Mouse (Mus musculus): ENCODE results near the gene Mical3.

Gene Mical3

GRCm38 (mm10) chr6:120901776-120902645, 228.8 kb downstream of the Mical3 start:
- peak; percentile 26 for DNase-seq (ENCODE audit: low spot score)

DNA sequence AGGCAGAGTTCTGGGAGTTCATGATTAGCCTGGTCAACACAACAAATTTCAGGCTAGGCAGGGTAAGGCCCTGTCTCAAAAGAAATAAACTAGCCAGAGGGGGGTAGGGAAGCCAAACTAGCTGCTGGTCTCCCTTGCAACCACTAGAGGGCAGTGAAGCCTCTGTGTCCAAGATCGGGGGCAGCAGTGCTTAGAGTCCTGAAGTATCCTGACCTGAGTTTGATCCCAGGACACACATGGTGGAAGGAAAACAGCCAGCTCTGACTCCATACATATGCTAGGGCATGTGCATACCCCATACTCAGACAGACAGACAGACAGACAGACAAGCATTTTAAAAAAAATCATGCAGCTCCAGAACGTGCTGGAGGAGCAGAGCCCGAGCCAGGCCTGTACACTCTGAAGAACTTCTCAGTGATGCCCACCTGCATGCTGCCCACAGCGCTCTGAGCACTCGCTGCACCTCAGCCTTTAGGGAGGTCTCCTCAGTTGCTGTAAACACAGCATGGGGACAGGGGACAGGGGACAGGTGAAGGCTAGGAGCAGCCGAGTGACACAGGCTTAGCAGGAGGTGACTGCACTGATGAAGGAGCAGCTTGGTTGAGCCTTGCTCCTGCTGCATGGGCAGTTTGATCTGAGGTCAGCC, 232.5 kb downstream of the Mical3 start:
- DNase-seq (ENCODE audit: low spot score), result peak; percentile 32

DNA sequence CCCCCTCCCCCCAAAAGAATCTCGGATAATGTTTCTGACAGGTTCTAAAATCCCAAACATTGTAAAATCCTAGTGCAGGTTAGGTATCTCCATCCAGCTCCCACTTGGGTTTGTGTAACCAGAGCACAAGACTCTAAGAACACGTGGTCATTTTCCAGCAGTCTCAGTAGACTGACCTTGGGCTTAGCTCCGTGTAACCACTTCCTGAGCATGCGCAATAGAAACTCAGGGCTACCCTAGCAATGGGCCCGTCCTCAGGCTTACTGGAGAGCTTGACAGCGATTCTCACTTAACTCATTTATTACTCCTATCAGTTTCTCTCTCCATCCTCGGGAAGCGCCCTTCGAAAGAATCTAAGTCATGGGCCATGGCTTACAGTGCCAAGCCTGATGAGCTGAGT, 236.3 kb downstream of the Mical3 start:
- no peak for DNase-seq (ENCODE audit: low spot score)

- DNase-seq (ENCODE audit: low spot score), result no peak
These were observed 236.7 kb downstream of the Mical3 start for GRCm38 (mm10) chr6:120894089-120894488.

GRCm38 (mm10) chr6:120886696-120887095, 244.1 kb downstream of the Mical3 start:
- DNase-seq (ENCODE audit: low spot score), result no peak

DNA sequence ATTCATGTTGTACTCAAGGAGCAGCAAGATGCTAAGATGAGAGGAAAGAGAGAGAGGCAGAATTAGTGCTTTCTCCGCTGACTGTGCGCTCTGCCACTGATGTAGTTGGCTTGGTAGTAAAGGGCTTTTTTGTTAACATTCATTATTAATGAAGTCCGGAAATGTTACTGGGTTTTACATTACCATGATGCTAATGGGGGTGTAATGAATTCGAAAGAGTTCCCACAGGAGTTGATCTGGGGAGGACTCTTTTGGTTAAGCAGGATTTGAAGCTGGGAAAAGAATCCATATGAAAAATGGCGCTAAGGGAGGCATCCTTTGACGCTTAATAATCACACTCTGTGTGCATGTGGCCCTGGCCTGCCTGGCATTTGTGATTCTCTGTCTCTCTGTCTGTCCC, 246.4 kb downstream of the Mical3 start:
- DNase-seq (ENCODE audit: low spot score), result no peak
